Mouse (Mus musculus) MEL (cell line): ENCODE measurements at regions not wholly inside any gene's neighbourhood (a gene's known extent, or its start where the extent isn't known, plus 50 kb on each side); places are given as distances from the start of the nearest gene placed in this dataset.

ENCODE experiments used
- DNase-seq: peaks from one replicate; pipeline ENCODE4 v3.0.0; 2011; ENCODE audit warnings: low read depth, low spot score
- H3K27ac ChIP-seq: 2 replicates; pipeline ENCODE4 v1.5.1; 2012; ENCODE audit warnings: low read depth, mild to moderate bottlenecking, control low read depth, low read length, moderate library complexity; ENCODE audit not compliant: control insufficient read depth
- H3K27me3 ChIP-seq, 2 experiments: fragments of 150-350 bp in 1 of 2; sonication (generic) in 1 of 2; 2 replicates each; pipeline ENCODE4 v1.6.1; 2012; ENCODE audit warnings: low read length in 2 of 2, mild to moderate bottlenecking in 2 of 2, improper control_type of control experiment in 1 of 2, moderate library complexity in 1 of 2; ENCODE audit not compliant: insufficient read depth in 2 of 2, control insufficient read depth in 1 of 2
- H3K36me3 ChIP-seq, 2 experiments: 2 replicates each; pipeline ENCODE4 v1.6.1; 2012 to 2014; ENCODE audit warnings: low read length in 2 of 2, improper control_type of control experiment in 1 of 2, inconsistent platforms in 1 of 2, mild to moderate bottlenecking in 1 of 2; ENCODE audit not compliant: insufficient read depth in 2 of 2, control insufficient read depth in 1 of 2
- H3K4me1 ChIP-seq, 2 experiments: fragments of 150-350 bp in 1 of 2; sonication (generic) in 1 of 2; 2 replicates each; pipeline ENCODE4 v1.6.1; 2012; ENCODE audit warnings: low read length in 2 of 2, improper control_type of control experiment in 1 of 2, mild to moderate bottlenecking in 1 of 2; ENCODE audit not compliant: insufficient read depth in 2 of 2, control insufficient read depth in 1 of 2
- H3K4me3 ChIP-seq, 2 experiments: fragments of 150-350 bp in 1 of 2; sonication (generic) in 1 of 2; 2 replicates each; pipeline ENCODE4 v1.5.1; 2012; ENCODE audit warnings: low read depth in 2 of 2, low read length in 2 of 2, mild to moderate bottlenecking in 2 of 2, moderate library complexity in 2 of 2, control low read depth in 1 of 2, improper control_type of control experiment in 1 of 2; ENCODE audit not compliant: control insufficient read depth in 1 of 2, insufficient read depth in 1 of 2
- H3K79me2 ChIP-seq: 2 replicates; pipeline ENCODE4 v1.6.1; 2012; ENCODE audit warnings: mild to moderate bottlenecking, low read length, moderate library complexity; ENCODE audit not compliant: control insufficient read depth, poor library complexity, insufficient read depth
- H3K9ac ChIP-seq: 2 replicates; pipeline ENCODE4 v1.6.1; 2012; ENCODE audit warnings: low read depth, mild to moderate bottlenecking, control low read depth, low read length, moderate library complexity; ENCODE audit not compliant: control insufficient read depth, poor library complexity, severe bottlenecking
- H3K9me3 ChIP-seq: fragments of 150-350 bp; sonication (generic); replicated peaks from 2 replicates; pipeline ENCODE4 v1.6.1; 2012; ENCODE audit warnings: mild to moderate bottlenecking, low read length, improper control_type of control experiment, moderate library complexity; ENCODE audit not compliant: insufficient read depth
- BHLHE40 ChIP-seq: IDR thresholded peaks from 2 replicates; pipeline ENCODE4 v1.6.1; 2012; ENCODE audit warnings: low read depth, mild to moderate bottlenecking, inconsistent platforms, low read length, improper control_type of control experiment, borderline replicate concordance
- CHD2 ChIP-seq: IDR thresholded peaks from 2 replicates; pipeline ENCODE4 v1.6.1; 2011; ENCODE audit warnings: low read length, improper control_type of control experiment
- CTCF ChIP-seq, 3 experiments: IDR thresholded peaks in 2 of 3; conservative IDR thresholded peaks in 1 of 3; 2 replicates each; pipeline ENCODE4 v1.5.1; 2011 to 2012; ENCODE audit warnings: low read length in 3 of 3, low read depth in 2 of 3, mild to moderate bottlenecking in 2 of 3, improper control_type of control experiment in 1 of 3, inconsistent platforms in 1 of 3, mixed read lengths in 1 of 3, moderate library complexity in 1 of 3; ENCODE audit not compliant: control insufficient read depth in 1 of 3, insufficient read depth in 1 of 3, poor library complexity in 1 of 3, severe bottlenecking in 1 of 3
- ELF1 ChIP-seq: IDR thresholded peaks from 2 replicates; pipeline ENCODE4 v1.6.1; 2014; ENCODE audit warnings: low read depth, mild to moderate bottlenecking, inconsistent platforms, low read length, improper control_type of control experiment, moderate library complexity
- EP300 ChIP-seq, 2 experiments: IDR thresholded peaks; 2 replicates each; pipeline ENCODE4 v1.6.1; 2011; ENCODE audit warnings: improper control_type of control experiment in 2 of 2, low read length in 2 of 2, low read depth in 1 of 2, mild to moderate bottlenecking in 1 of 2
- GABPA ChIP-seq: IDR thresholded peaks from 2 replicates; pipeline ENCODE4 v1.6.1; 2012; ENCODE audit warnings: low read depth, mild to moderate bottlenecking, inconsistent platforms, low read length, improper control_type of control experiment, moderate library complexity
- GATA1 ChIP-seq: IDR thresholded peaks from 2 replicates; pipeline ENCODE4 v1.6.1; 2011; ENCODE audit warnings: low read depth, low read length, improper control_type of control experiment
- HCFC1 ChIP-seq: IDR thresholded peaks from 2 replicates; pipeline ENCODE4 v1.6.1; 2012; ENCODE audit warnings: low read depth, mild to moderate bottlenecking, inconsistent platforms, low read length, improper control_type of control experiment, moderate library complexity
- KAT2A ChIP-seq: conservative IDR thresholded peaks from 2 replicates; pipeline ENCODE4 v1.6.1; 2012; ENCODE audit warnings: low read depth, low read length, improper control_type of control experiment, inconsistent platforms
- MAFK ChIP-seq: IDR thresholded peaks from 2 replicates; pipeline ENCODE4 v1.6.1; 2011; ENCODE audit warnings: low read depth, mild to moderate bottlenecking, low read length, improper control_type of control experiment, borderline replicate concordance
- MAX ChIP-seq: IDR thresholded peaks from 2 replicates; pipeline ENCODE4 v1.6.1; 2011; ENCODE audit warnings: low read length, improper control_type of control experiment
- MAZ ChIP-seq: IDR thresholded peaks from 2 replicates; pipeline ENCODE4 v1.6.1; 2012; ENCODE audit warnings: low read depth, mild to moderate bottlenecking, inconsistent platforms, low read length, improper control_type of control experiment
- MXI1 ChIP-seq: IDR thresholded peaks from 2 replicates; pipeline ENCODE4 v1.6.1; 2011; ENCODE audit warnings: mild to moderate bottlenecking, low read depth, low read length, improper control_type of control experiment
- MYC ChIP-seq: IDR thresholded peaks from 2 replicates; pipeline ENCODE4 v1.6.1; 2011; ENCODE audit warnings: low read depth, mild to moderate bottlenecking, low read length, improper control_type of control experiment, moderate library complexity
- NELFE ChIP-seq: IDR thresholded peaks from 2 replicates; pipeline ENCODE4 v1.6.1; 2011; ENCODE audit warnings: low read depth, low read length, improper control_type of control experiment
- NRF1 ChIP-seq: IDR thresholded peaks from 2 replicates; pipeline ENCODE4 v1.6.1; 2014; ENCODE audit warnings: low read depth, mild to moderate bottlenecking, inconsistent platforms, low read length, improper control_type of control experiment, moderate library complexity; ENCODE audit not compliant: poor library complexity, insufficient read depth, severe bottlenecking
- RCOR1 ChIP-seq: IDR thresholded peaks from 2 replicates; pipeline ENCODE4 v1.6.1; 2012; ENCODE audit warnings: low read depth, mild to moderate bottlenecking, inconsistent platforms, low read length, improper control_type of control experiment
- SIN3A ChIP-seq: IDR thresholded peaks from 2 replicates; pipeline ENCODE4 v1.6.1; 2012; ENCODE audit warnings: low read length, improper control_type of control experiment, inconsistent platforms
- TAL1 ChIP-seq: IDR thresholded peaks from 2 replicates; pipeline ENCODE4 v1.6.1; 2012; ENCODE audit warnings: mild to moderate bottlenecking, inconsistent platforms, low read length, moderate library complexity, mixed read lengths
- UBTF ChIP-seq: IDR thresholded peaks from 2 replicates; pipeline ENCODE4 v1.6.1; 2012; ENCODE audit warnings: low read depth, mild to moderate bottlenecking, inconsistent platforms, low read length, improper control_type of control experiment, moderate library complexity, borderline replicate concordance; ENCODE audit not compliant: insufficient read depth
- USF2 ChIP-seq, 2 experiments: IDR thresholded peaks; 2 replicates each; pipeline ENCODE4 v1.6.1; 2011 to 2012; ENCODE audit warnings: improper control_type of control experiment in 2 of 2, low read length in 2 of 2, borderline replicate concordance in 1 of 2, inconsistent platforms in 1 of 2, low read depth in 1 of 2, mild to moderate bottlenecking in 1 of 2; ENCODE audit not compliant: insufficient read depth in 1 of 2
- ZC3H11A ChIP-seq: IDR thresholded peaks from 2 replicates; pipeline ENCODE4 v1.6.1; 2012; ENCODE audit warnings: low read depth, mild to moderate bottlenecking, inconsistent platforms, low read length, improper control_type of control experiment
- ZKSCAN1 ChIP-seq: IDR thresholded peaks from 2 replicates; pipeline ENCODE4 v1.6.1; 2012; ENCODE audit warnings: low read depth, mild to moderate bottlenecking, inconsistent platforms, low read length, improper control_type of control experiment, moderate library complexity
- ZMIZ1 ChIP-seq: IDR thresholded peaks from 2 replicates; pipeline ENCODE4 v1.6.1; 2012; ENCODE audit warnings: low read depth, mild to moderate bottlenecking, inconsistent platforms, low read length, improper control_type of control experiment, moderate library complexity
- ZNF384 ChIP-seq: IDR thresholded peaks from 2 replicates; pipeline ENCODE4 v1.6.1; 2012; ENCODE audit warnings: low read depth, mild to moderate bottlenecking, inconsistent platforms, low read length, improper control_type of control experiment

DNA sequence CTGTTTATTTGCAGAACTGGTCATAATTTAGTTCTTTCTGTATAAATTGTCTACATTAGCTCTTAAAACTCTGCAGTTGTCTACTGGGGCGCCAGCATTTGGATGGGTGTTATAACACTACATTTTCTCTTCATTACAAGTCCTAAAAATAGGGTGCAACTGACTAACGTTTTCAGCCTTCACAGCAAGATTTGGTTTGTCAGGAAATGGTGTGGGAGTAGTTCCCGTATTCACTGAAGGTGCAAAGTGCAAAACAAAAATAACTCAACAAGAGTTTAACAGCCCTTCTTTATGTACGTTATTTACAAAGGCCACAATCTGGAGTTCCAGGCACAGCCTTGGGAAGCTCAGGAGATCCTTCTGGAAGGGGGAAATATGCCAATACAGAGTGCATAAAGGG is 642.7 kb downstream of the Car8 start:
- Histone ChIP-seq H3K27me3 (no peaks in the 10 kb centered on the region), H3K79me2 (no peaks in the 10 kb centered on the region), H3K9me3 (no peaks in the 10 kb centered on the region), H3K4me3 (no peak overlapping the region), H3K36me3 (no peaks in the 10 kb centered on the region), H3K4me1 (no peaks in the 10 kb centered on the region), H3K27ac (no peak overlapping the region), H3K9ac (no peak overlapping the region)
- TF ChIP-seq MAX = no peak
- no peak for TF ChIP-seq ZKSCAN1
- TF ChIP-seq RCOR1 = no peak
- no peak for TF ChIP-seq ZMIZ1
- no peak for TF ChIP-seq SIN3A
- TF ChIP-seq ZNF384 = no peak
- no peak for TF ChIP-seq USF2 (IDR thresholded peaks at IDR 0.05; ENCODE audit: borderline replicate concordance in 1 of 2, insufficient read depth in 1 of 2, low read depth in 1 of 2, low read length in 2 of 2)
- TF ChIP-seq KAT2A = no peak
- no peak for TF ChIP-seq MAZ
- TF ChIP-seq ELF1 = no peak
- no peak for TF ChIP-seq TAL1
- TF ChIP-seq BHLHE40 = no peak
- no peak for TF ChIP-seq NELFE
- no peak for TF ChIP-seq ZC3H11A
- TF ChIP-seq MYC = no peak
- no peak for TF ChIP-seq CHD2
- TF ChIP-seq NRF1 = no peak
- TF ChIP-seq HCFC1 = no peak
- no peak for DNase-seq

DNA sequence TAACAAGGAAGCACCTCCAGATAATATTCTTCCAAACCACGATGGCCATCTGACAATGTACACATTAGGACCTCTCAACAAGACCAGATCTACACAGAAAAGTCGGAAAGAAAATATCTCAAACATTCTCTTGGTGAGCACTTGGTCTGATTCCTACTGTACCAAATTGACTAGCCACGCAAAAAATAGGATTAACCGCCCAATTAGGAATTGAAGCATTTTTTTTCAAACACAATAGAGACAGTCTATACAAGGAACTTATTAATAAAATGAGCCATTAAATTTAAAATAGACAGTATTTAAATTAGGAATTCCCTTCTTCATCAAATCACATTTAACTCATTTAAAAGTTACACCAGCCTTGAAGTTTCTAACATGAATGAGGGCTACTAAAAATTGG is 655.0 kb downstream of the Car8 start:
- TF ChIP-seq GATA1 (no peak), UBTF (no peak), BHLHE40 (no peak), MAFK (no peak), GABPA (no peak), EP300 (IDR thresholded peaks at IDR 0.05; ENCODE audit: low read depth in 1 of 2, low read length in 2 of 2) (no peak), MAX (no peak), MAZ (no peak), NELFE (no peak), MXI1 (no peak), SIN3A (no peak), CTCF (IDR thresholded peaks at IDR 0.05 in 2 of 3, conservative IDR thresholded peaks at IDR 0.05 in 1 of 3; ENCODE audit: control insufficient read depth in 1 of 3, insufficient read depth in 1 of 3, low read depth in 2 of 3, low read length in 3 of 3, poor library complexity in 1 of 3, severe bottlenecking in 1 of 3) (no peak)
- TF ChIP-seq, all 39 proteins: peak for 0
- no peak overlapping the region for H3K9ac ChIP-seq
- no peaks in the 10 kb centered on the region for H3K27me3 ChIP-seq
- H3K4me3 ChIP-seq = no peak overlapping the region
- H3K27ac ChIP-seq = no peak overlapping the region
- no peaks in the 10 kb centered on the region for H3K36me3 ChIP-seq
- H3K4me1 ChIP-seq = no peaks in the 10 kb centered on the region
- H3K79me2 ChIP-seq = no peaks in the 10 kb centered on the region
- no peak for DNase-seq
- no peaks in the 10 kb centered on the region for H3K9me3 ChIP-seq
